Mouse (Mus musculus): Measurements from ENCODE around the gene Pigw.
"Not testable (repeated sequence)": the region's sequence is repeated elsewhere in the genome, so short reads cannot be mapped to it uniquely, and the experiment has no call there.

- not testable (repeated sequence) for TF ChIP-seq CTCF, EP300 (IDR thresholded peaks at IDR 0.05; ENCODE audit: low read depth)
Observed at GRCm38 (mm10) chr11:84829495-84829894, 50.6 kb downstream of the Pigw start.

Measured in liver, postnatal 0 days (tissue).